Mouse (Mus musculus) liver, adult 2 months (tissue): Measurements from ENCODE around the gene Wdr37.

Source experiments
- CTCF ChIP-seq: fragments of 200-500 bp; IDR thresholded peaks from 2 replicates; pipeline ENCODE4 v1.5.1; 2011; ENCODE audit warnings: low read depth, low read length, control low read depth
- POLR2A ChIP-seq: fragments of 200-500 bp; IDR thresholded peaks from 2 replicates; pipeline ENCODE4 v1.6.1; 2011; ENCODE audit warnings: low read length, control low read depth; ENCODE audit not compliant: insufficient read depth; ENCODE audit errors: extremely low read depth

- TF ChIP-seq CTCF (no peak), POLR2A (no peak)
Measured at GRCm38 (mm10) chr13:8829784-8830183, 41.9 kb downstream of the Wdr37 start.
